Mouse (Mus musculus): Measurements from ENCODE around the gene Bri3bp. TPM values are rescaled to one million over a fixed set of nuclear protein-coding genes. Genes with fewer than 3 reads are reported as not detected.

Bri3bp gene
- polyA plus RNA-seq, 1 experiment, result 23.5 TPM

GRCm38 (mm10) chr5:125442136-125442995 is 998 bp downstream of the Bri3bp start:
- TF ChIP-seq POLR2A (IDR thresholded peaks at IDR 0.05; ENCODE audit: borderline replicate concordance, extremely low read depth, insufficient read depth, insufficient read length, poor library complexity, severe bottlenecking) (no peak), CTCF (IDR thresholded peaks at IDR 0.05; ENCODE audit: borderline replicate concordance, extremely low read depth, insufficient read depth, insufficient read length) (no peak)
- no peak for DNase-seq (ENCODE audit: low read depth)

GRCm38 (mm10) chr5:125443335-125443734 is 2.0 kb downstream of the Bri3bp start:
- TF ChIP-seq CTCF (IDR thresholded peaks at IDR 0.05; ENCODE audit: borderline replicate concordance, extremely low read depth, insufficient read depth, insufficient read length), result peak; percentile 20; the same call in 1 of the 2 replicates
- no peak for TF ChIP-seq POLR2A (IDR thresholded peaks at IDR 0.05; ENCODE audit: borderline replicate concordance, extremely low read depth, insufficient read depth, insufficient read length, poor library complexity, severe bottlenecking)
- DNase-seq (ENCODE audit: low read depth), result no peak

- DNase-seq (ENCODE audit: low read depth), result no peak
- TF ChIP-seq CTCF (IDR thresholded peaks at IDR 0.05; ENCODE audit: borderline replicate concordance, extremely low read depth, insufficient read depth, insufficient read length), result no peak
- no peak for TF ChIP-seq POLR2A (IDR thresholded peaks at IDR 0.05; ENCODE audit: borderline replicate concordance, extremely low read depth, insufficient read depth, insufficient read length, poor library complexity, severe bottlenecking)
These were observed 2.5 kb downstream of the Bri3bp start for GRCm38 (mm10) chr5:125443915-125444314.

GRCm38 (mm10) chr5:125444554-125444953 is 3.2 kb downstream of the Bri3bp start:
- TF ChIP-seq POLR2A (IDR thresholded peaks at IDR 0.05; ENCODE audit: borderline replicate concordance, extremely low read depth, insufficient read depth, insufficient read length, poor library complexity, severe bottlenecking), result no peak
- no peak for TF ChIP-seq CTCF (IDR thresholded peaks at IDR 0.05; ENCODE audit: borderline replicate concordance, extremely low read depth, insufficient read depth, insufficient read length)

GRCm38 (mm10) chr5:125446344-125446743 is 5.0 kb downstream of the Bri3bp start:
- TF ChIP-seq CTCF (IDR thresholded peaks at IDR 0.05; ENCODE audit: borderline replicate concordance, extremely low read depth, insufficient read depth, insufficient read length) (no peak), POLR2A (IDR thresholded peaks at IDR 0.05; ENCODE audit: borderline replicate concordance, extremely low read depth, insufficient read depth, insufficient read length, poor library complexity, severe bottlenecking) (no peak)
- DNase-seq (ENCODE audit: low read depth), result peak; percentile 5

More at GRCm38 (mm10) chr5:125444554-125444953, 3.2 kb downstream of the Bri3bp start:
- no peak for DNase-seq (ENCODE audit: low read depth)

- TF ChIP-seq POLR2A (IDR thresholded peaks at IDR 0.05; ENCODE audit: borderline replicate concordance, extremely low read depth, insufficient read depth, insufficient read length, poor library complexity, severe bottlenecking) (no peak), CTCF (IDR thresholded peaks at IDR 0.05; ENCODE audit: borderline replicate concordance, extremely low read depth, insufficient read depth, insufficient read length) (no peak)
- DNase-seq (ENCODE audit: low read depth), result no peak
These were observed 6.7 kb downstream of the Bri3bp start for GRCm38 (mm10) chr5:125448026-125448425.

GRCm38 (mm10) chr5:125448631-125449030 is 7.3 kb downstream of the Bri3bp start:
- no peak for TF ChIP-seq CTCF (IDR thresholded peaks at IDR 0.05; ENCODE audit: borderline replicate concordance, extremely low read depth, insufficient read depth, insufficient read length)
- no peak for TF ChIP-seq POLR2A (IDR thresholded peaks at IDR 0.05; ENCODE audit: borderline replicate concordance, extremely low read depth, insufficient read depth, insufficient read length, poor library complexity, severe bottlenecking)
- DNase-seq (ENCODE audit: low read depth), result no peak

- no peak for TF ChIP-seq POLR2A (IDR thresholded peaks at IDR 0.05; ENCODE audit: borderline replicate concordance, extremely low read depth, insufficient read depth, insufficient read length, poor library complexity, severe bottlenecking)
- no peak for TF ChIP-seq CTCF (IDR thresholded peaks at IDR 0.05; ENCODE audit: borderline replicate concordance, extremely low read depth, insufficient read depth, insufficient read length)
- DNase-seq (ENCODE audit: low read depth), result no peak
These were observed 7.9 kb downstream of the Bri3bp start for GRCm38 (mm10) chr5:125449306-125449705.

GRCm38 (mm10) chr5:125452573-125452972 is 11.2 kb downstream of the Bri3bp start:
- no peak for DNase-seq (ENCODE audit: low read depth)

GRCm38 (mm10) chr5:125456100-125456499 is 14.7 kb downstream of the Bri3bp start:
- no peak for DNase-seq (ENCODE audit: low read depth)
- TF ChIP-seq CTCF (IDR thresholded peaks at IDR 0.05; ENCODE audit: borderline replicate concordance, extremely low read depth, insufficient read depth, insufficient read length), result no peak
- TF ChIP-seq POLR2A (IDR thresholded peaks at IDR 0.05; ENCODE audit: borderline replicate concordance, extremely low read depth, insufficient read depth, insufficient read length, poor library complexity, severe bottlenecking), result no peak

More at GRCm38 (mm10) chr5:125452573-125452972, 11.2 kb downstream of the Bri3bp start:
- no peak for TF ChIP-seq POLR2A (IDR thresholded peaks at IDR 0.05; ENCODE audit: borderline replicate concordance, extremely low read depth, insufficient read depth, insufficient read length, poor library complexity, severe bottlenecking)
- no peak for TF ChIP-seq CTCF (IDR thresholded peaks at IDR 0.05; ENCODE audit: borderline replicate concordance, extremely low read depth, insufficient read depth, insufficient read length)

GRCm38 (mm10) chr5:125457538-125457937 is 16.2 kb downstream of the Bri3bp start:
- DNase-seq (ENCODE audit: low read depth), result no peak
- TF ChIP-seq CTCF (IDR thresholded peaks at IDR 0.05; ENCODE audit: borderline replicate concordance, extremely low read depth, insufficient read depth, insufficient read length) (no peak), POLR2A (IDR thresholded peaks at IDR 0.05; ENCODE audit: borderline replicate concordance, extremely low read depth, insufficient read depth, insufficient read length, poor library complexity, severe bottlenecking) (no peak)

- DNase-seq (ENCODE audit: low read depth), result no peak
- TF ChIP-seq POLR2A (IDR thresholded peaks at IDR 0.05; ENCODE audit: borderline replicate concordance, extremely low read depth, insufficient read depth, insufficient read length, poor library complexity, severe bottlenecking) (no peak), CTCF (IDR thresholded peaks at IDR 0.05; ENCODE audit: borderline replicate concordance, extremely low read depth, insufficient read depth, insufficient read length) (no peak)
These were observed 19.2 kb downstream of the Bri3bp start for GRCm38 (mm10) chr5:125460574-125460973.

All from brain, embryonic 14.5 days (tissue).